Mouse (Mus musculus): Measurements from ENCODE around the gene Fam135a. TPM values are rescaled to one million over a fixed set of nuclear protein-coding genes. Genes with fewer than 3 reads are reported as not detected.

Fam135a gene
- polyA plus RNA-seq, 1 experiment from 2014 or later = 32.8 TPM

GRCm38 (mm10) chr1:24086176-24086575 is 14.0 kb downstream of the Fam135a start:
- H3K9ac ChIP-seq (ENCODE audit: low read length) = no peak overlapping the region
- DNase-seq (ENCODE audit: low spot score, missing footprints) = no peak
- H3K36me3 ChIP-seq (ENCODE audit: control insufficient read depth, insufficient read depth, low read length) = no peaks in the 10 kb centered on the region
- H3K4me2 ChIP-seq = no peak overlapping the region
- WGBS = 99% methylated on average over 3 of the region's 3 CpGs
- no peak for ATAC-seq (ENCODE audit: low FRiP score)
- no peak overlapping the region for H3K4me3 ChIP-seq (ENCODE audit: low read depth, low read length)
- no peak overlapping the region for H3K27ac ChIP-seq (ENCODE audit: low read depth, low read length)
- H3K27me3 ChIP-seq (ENCODE audit: control insufficient read depth, insufficient read depth, low read length) = no peaks in the 10 kb centered on the region
- H3K9me3 ChIP-seq (ENCODE audit: control insufficient read depth, low read length) = no peaks in the 10 kb centered on the region
- H3K4me1 ChIP-seq (ENCODE audit: control insufficient read depth, insufficient read depth, low read length) = no peaks in the 10 kb centered on the region

GRCm38 (mm10) chr1:24074396-24074795 is 25.7 kb downstream of the Fam135a start:
- H3K27ac ChIP-seq (ENCODE audit: low read depth, low read length) = no peak overlapping the region
- DNase-seq (ENCODE audit: low spot score, missing footprints) (peak; percentile 60), ATAC-seq (ENCODE audit: low FRiP score) (no peak)
- H3K4me2 ChIP-seq = no peak overlapping the region
- H3K4me1 ChIP-seq (ENCODE audit: control insufficient read depth, insufficient read depth, low read length) = no peaks in the 10 kb centered on the region
- H3K9me3 ChIP-seq (ENCODE audit: control insufficient read depth, low read length) = no peaks in the 10 kb centered on the region
- H3K36me3 ChIP-seq (ENCODE audit: control insufficient read depth, insufficient read depth, low read length) = no peaks in the 10 kb centered on the region
- H3K27me3 ChIP-seq (ENCODE audit: control insufficient read depth, insufficient read depth, low read length) = no peaks in the 10 kb centered on the region
- no peak overlapping the region for H3K4me3 ChIP-seq (ENCODE audit: low read depth, low read length)
- WGBS = 81% methylated on average over 2 of the region's 2 CpGs
- H3K9ac ChIP-seq (ENCODE audit: low read length) = no peak overlapping the region

GRCm38 (mm10) chr1:24073386-24074248 is 26.5 kb downstream of the Fam135a start:
- H3K27me3 ChIP-seq (ENCODE audit: control insufficient read depth, insufficient read depth, low read length) = no peaks in the 10 kb centered on the region
- WGBS = 91% methylated on average over 5 of the region's 5 CpGs

DNA sequence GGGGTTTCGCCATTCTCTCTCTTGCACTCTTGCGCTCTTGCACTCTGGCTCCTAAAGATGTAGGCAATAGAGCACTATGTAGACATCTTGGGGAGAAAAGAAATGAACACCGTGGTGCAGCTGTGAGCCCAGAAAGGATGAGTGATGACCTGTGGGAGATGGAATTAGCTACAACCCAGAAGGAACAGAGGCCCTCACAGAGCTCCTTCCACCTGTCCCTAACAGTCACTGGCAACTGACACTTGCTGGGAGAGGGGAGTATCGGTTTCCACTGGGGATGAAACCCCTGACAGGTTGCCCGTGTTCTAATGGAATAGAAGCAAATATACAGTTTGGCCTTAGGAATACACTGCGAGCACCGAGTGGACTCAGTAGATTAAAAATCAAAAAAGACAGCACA is 31.3 kb downstream of the Fam135a start:
- no peak overlapping the region for H3K4me2 ChIP-seq
- no peak overlapping the region for H3K9ac ChIP-seq (ENCODE audit: low read length)
- no peak for DNase-seq (ENCODE audit: low spot score, missing footprints)
- H3K27me3 ChIP-seq (ENCODE audit: control insufficient read depth, insufficient read depth, low read length) = no peaks in the 10 kb centered on the region
- no peak overlapping the region for H3K27ac ChIP-seq (ENCODE audit: low read depth, low read length)
- ATAC-seq (ENCODE audit: low FRiP score) = no peak
- no peaks in the 10 kb centered on the region for H3K36me3 ChIP-seq (ENCODE audit: control insufficient read depth, insufficient read depth, low read length)
- WGBS = 95% methylated on average over 7 of the region's 7 CpGs
- no peaks in the 10 kb centered on the region for H3K4me1 ChIP-seq (ENCODE audit: control insufficient read depth, insufficient read depth, low read length)
- no peaks in the 10 kb centered on the region for H3K9me3 ChIP-seq (ENCODE audit: control insufficient read depth, low read length)
- H3K4me3 ChIP-seq (ENCODE audit: low read depth, low read length) = no peak overlapping the region

More at GRCm38 (mm10) chr1:24073386-24074248, 26.5 kb downstream of the Fam135a start:
- Histone ChIP-seq H3K4me2 (no peak overlapping the region), H3K9me3 (ENCODE audit: control insufficient read depth, low read length) (no peaks in the 10 kb centered on the region), H3K9ac (ENCODE audit: low read length) (no peak overlapping the region), H3K36me3 (ENCODE audit: control insufficient read depth, insufficient read depth, low read length) (no peaks in the 10 kb centered on the region), H3K4me1 (ENCODE audit: control insufficient read depth, insufficient read depth, low read length) (no peaks in the 10 kb centered on the region), H3K27ac (ENCODE audit: low read depth, low read length) (no peak overlapping the region), H3K4me3 (ENCODE audit: low read depth, low read length) (no peak overlapping the region)
- DNase-seq (ENCODE audit: low spot score, missing footprints) (peak; percentile 81), ATAC-seq (ENCODE audit: low FRiP score) (no peak)

DNA sequence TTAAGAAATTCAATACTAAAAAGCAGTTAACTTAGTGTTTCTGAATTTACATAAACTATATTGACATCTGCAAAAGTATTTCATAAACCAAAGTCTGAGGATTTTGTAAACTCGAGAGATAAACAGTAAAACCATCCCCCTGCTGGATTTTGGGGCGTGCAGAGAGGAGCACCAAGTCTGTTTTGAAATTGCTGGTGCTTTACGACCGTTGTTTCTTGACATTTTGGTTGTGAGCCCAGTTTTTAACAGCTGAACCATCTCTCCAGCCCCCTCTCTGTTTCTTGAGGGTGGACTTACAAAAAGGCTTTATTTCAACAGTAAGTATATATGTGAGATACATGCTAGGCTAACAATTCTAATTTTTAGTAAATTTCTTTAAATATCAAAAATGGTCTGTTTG is 33.4 kb downstream of the Fam135a start:
- DNase-seq (ENCODE audit: low spot score, missing footprints) (no peak), ATAC-seq (ENCODE audit: low FRiP score) (no peak)
- H3K4me2 ChIP-seq = no peak overlapping the region
- no peaks in the 10 kb centered on the region for H3K36me3 ChIP-seq (ENCODE audit: control insufficient read depth, insufficient read depth, low read length)
- H3K4me3 ChIP-seq (ENCODE audit: low read depth, low read length) = no peak overlapping the region
- no peaks in the 10 kb centered on the region for H3K27me3 ChIP-seq (ENCODE audit: control insufficient read depth, insufficient read depth, low read length)
- no peak overlapping the region for H3K27ac ChIP-seq (ENCODE audit: low read depth, low read length)
- H3K9me3 ChIP-seq (ENCODE audit: control insufficient read depth, low read length) = no peaks in the 10 kb centered on the region
- whole genome bisulfite sequencing = 97% methylated on average over 4 of the region's 4 CpGs
- H3K4me1 ChIP-seq (ENCODE audit: control insufficient read depth, insufficient read depth, low read length) = no peaks in the 10 kb centered on the region
- no peak overlapping the region for H3K9ac ChIP-seq (ENCODE audit: low read length)

GRCm38 (mm10) chr1:24055706-24056105 is 44.4 kb downstream of the Fam135a start:
- Histone ChIP-seq H3K9me3 (ENCODE audit: control insufficient read depth, low read length) (no peaks in the 10 kb centered on the region), H3K4me1 (ENCODE audit: control insufficient read depth, insufficient read depth, low read length) (no peaks in the 10 kb centered on the region), H3K9ac (ENCODE audit: low read length) (no peak overlapping the region), H3K27ac (ENCODE audit: low read depth, low read length) (no peak overlapping the region), H3K4me3 (ENCODE audit: low read depth, low read length) (no peak overlapping the region), H3K36me3 (ENCODE audit: control insufficient read depth, insufficient read depth, low read length) (no peaks in the 10 kb centered on the region; the same call in 1 of the 2 replicates), H3K4me2 (no peak overlapping the region), H3K27me3 (ENCODE audit: control insufficient read depth, insufficient read depth, low read length) (no peaks in the 10 kb centered on the region)
- ATAC-seq (ENCODE audit: low FRiP score) = no peak
- 93% methylated on average over 14 of the region's 14 CpGs for WGBS
- DNase-seq (ENCODE audit: low spot score, missing footprints) = no peak

- ATAC-seq (ENCODE audit: low FRiP score) = no peak
- WGBS = 77% methylated on average over 6 of the region's 6 CpGs
These were observed 53.2 kb downstream of the Fam135a start for GRCm38 (mm10) chr1:24046730-24047510.

GRCm38 (mm10) chr1:24045627-24046026 is 54.5 kb downstream of the Fam135a start:
- ATAC-seq (ENCODE audit: low FRiP score) (no peak), DNase-seq (ENCODE audit: low spot score, missing footprints) (no peak)
- no peak overlapping the region for H3K4me3 ChIP-seq (ENCODE audit: low read depth, low read length)
- no peak overlapping the region for H3K4me2 ChIP-seq
- H3K36me3 ChIP-seq (ENCODE audit: control insufficient read depth, insufficient read depth, low read length) = no peaks in the 10 kb centered on the region
- H3K9ac ChIP-seq (ENCODE audit: low read length) = no peak overlapping the region
- 80% methylated on average over 5 of the region's 5 CpGs for WGBS
- no peaks in the 10 kb centered on the region for H3K4me1 ChIP-seq (ENCODE audit: control insufficient read depth, insufficient read depth, low read length)
- no peaks in the 10 kb centered on the region for H3K9me3 ChIP-seq (ENCODE audit: control insufficient read depth, low read length)
- no peak overlapping the region for H3K27ac ChIP-seq (ENCODE audit: low read depth, low read length)
- no peaks in the 10 kb centered on the region for H3K27me3 ChIP-seq (ENCODE audit: control insufficient read depth, insufficient read depth, low read length)

More at GRCm38 (mm10) chr1:24046730-24047510, 53.2 kb downstream of the Fam135a start:
- H3K4me2 ChIP-seq = no peak overlapping the region
- no peak overlapping the region for H3K27ac ChIP-seq (ENCODE audit: low read depth, low read length)
- H3K4me1 ChIP-seq (ENCODE audit: control insufficient read depth, insufficient read depth, low read length) = no peaks in the 10 kb centered on the region
- H3K9ac ChIP-seq (ENCODE audit: low read length) = no peak overlapping the region
- no peaks in the 10 kb centered on the region for H3K36me3 ChIP-seq (ENCODE audit: control insufficient read depth, insufficient read depth, low read length)
- no peaks in the 10 kb centered on the region for H3K9me3 ChIP-seq (ENCODE audit: control insufficient read depth, low read length)
- no peak for DNase-seq (ENCODE audit: low spot score, missing footprints)
- no peaks in the 10 kb centered on the region for H3K27me3 ChIP-seq (ENCODE audit: control insufficient read depth, insufficient read depth, low read length)
- H3K4me3 ChIP-seq (ENCODE audit: low read depth, low read length) = no peak overlapping the region

GRCm38 (mm10) chr1:24043007-24043406 is 57.1 kb downstream of the Fam135a start:
- Histone ChIP-seq H3K27ac (ENCODE audit: low read depth, low read length) (no peak overlapping the region), H3K9ac (ENCODE audit: low read length) (no peak overlapping the region), H3K4me3 (ENCODE audit: low read depth, low read length) (no peak overlapping the region), H3K27me3 (ENCODE audit: control insufficient read depth, insufficient read depth, low read length) (no peaks in the 10 kb centered on the region), H3K4me1 (ENCODE audit: control insufficient read depth, insufficient read depth, low read length) (no peaks in the 10 kb centered on the region), H3K36me3 (ENCODE audit: control insufficient read depth, insufficient read depth, low read length) (no peaks in the 10 kb centered on the region), H3K9me3 (ENCODE audit: control insufficient read depth, low read length) (no peaks in the 10 kb centered on the region), H3K4me2 (no peak overlapping the region)
- WGBS = 52% methylated on average over 5 of the region's 5 CpGs
- peak; percentile 48; the same call in 1 of the 2 replicates for ATAC-seq (ENCODE audit: low FRiP score)
- no peak for DNase-seq (ENCODE audit: low spot score, missing footprints)

Data from midbrain, embryonic 11.5 days (tissue).